Mouse (Mus musculus) megakaryocyte, embryonic 14.5 days (primary cell): ENCODE results near the gene Hlf. TPM values are rescaled to one million over a fixed set of nuclear protein-coding genes. Genes with fewer than 3 reads are reported as not detected.

Experiments
- H3K27me3 ChIP-seq: replicated peaks from 2 replicates; pipeline ENCODE3; 2012; ENCODE audit warnings: inconsistent platforms
- H3K36me3 ChIP-seq: replicated peaks from 2 replicates; pipeline ENCODE3; 2012; ENCODE audit warnings: low read length, inconsistent platforms, mixed read lengths
- H3K4me1 ChIP-seq: 2 replicates; pipeline ENCODE4 v1.6.1; 2012; ENCODE audit warnings: inconsistent platforms
- H3K4me3 ChIP-seq: replicated peaks from 2 replicates; pipeline ENCODE3; 2012; ENCODE audit warnings: moderate library complexity, mild to moderate bottlenecking, inconsistent platforms
- H3K9me3 ChIP-seq: 2 replicates; pipeline ENCODE4 v1.6.1; 2012; ENCODE audit warnings: inconsistent platforms
- FLI1 ChIP-seq: IDR thresholded peaks from 2 replicates; pipeline ENCODE4 v1.6.1; 2012; ENCODE audit warnings: low read length, inconsistent platforms, mixed read lengths
- GATA1 ChIP-seq: IDR thresholded peaks from 3 replicates; pipeline ENCODE4 v1.6.1; 2012; ENCODE audit warnings: mixed read lengths, low read length, inconsistent platforms, borderline replicate concordance
- polyA plus RNA-seq: library from polyadenylated mRNA; stranded (reverse); fragments of >175 nt; gene quantifications from 2 replicates; pipeline ENCODE4 v1.2.3, GENCODE M21; 2012; ENCODE audit warnings: low replicate concordance; ENCODE audit not compliant: insufficient read depth

Hlf gene
- polyA plus RNA-seq = 0.98 TPM in 1 of 2 replicates, not detected in the other

GRCm38 (mm10) chr11:90390817-90391173 lies at the start of gene Hlf:
Gene Hlf (minus strand): TSS chr11:90390895.
- peaks cover 82% of the 10 kb centered on the region for H3K27me3 ChIP-seq
- peak within 1 kb of the TSS; percentile 89 for H3K4me3 ChIP-seq
- H3K36me3 ChIP-seq = no peaks in the 10 kb centered on the region
- TF ChIP-seq GATA1 (no peak), FLI1 (no peak)
- no peaks in the 10 kb centered on the region for H3K9me3 ChIP-seq
- H3K4me1 ChIP-seq = peaks cover 38% of the 10 kb centered on the region

- Histone ChIP-seq H3K36me3 (no peaks in the 10 kb centered on the region), H3K9me3 (peaks cover 6% of the 10 kb centered on the region), H3K4me3 (no peak overlapping the region), H3K4me1 (no peaks in the 10 kb centered on the region), H3K27me3 (peaks cover 3% of the 10 kb centered on the region)
- TF ChIP-seq FLI1 (no peak), GATA1 (no peak)
These were observed 48.1 kb upstream of the Hlf start for GRCm38 (mm10) chr11:90438768-90439167.

DNA sequence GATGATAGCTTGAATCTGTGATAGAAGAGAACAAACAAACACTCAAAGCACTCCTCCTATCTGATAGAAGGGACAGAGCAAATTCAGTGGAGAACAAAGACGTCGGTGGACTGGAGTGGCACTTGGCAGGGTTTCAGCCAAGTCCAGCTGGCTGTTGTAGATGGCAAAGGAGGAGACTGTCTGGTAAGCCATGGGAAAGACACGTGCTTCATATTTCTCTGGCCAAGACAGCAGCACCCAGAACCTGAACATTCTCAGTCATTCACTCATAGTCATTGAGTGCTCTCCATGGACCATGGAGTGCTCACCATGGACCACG lies 34.5 kb upstream of the Hlf start:
- H3K4me1 ChIP-seq = no peaks in the 10 kb centered on the region
- no peak for TF ChIP-seq FLI1
- no peak for TF ChIP-seq GATA1
- H3K9me3 ChIP-seq = peaks cover 12% of the 10 kb centered on the region
- H3K4me3 ChIP-seq = no peak overlapping the region
- H3K27me3 ChIP-seq = peaks cover 13% of the 10 kb centered on the region
- H3K36me3 ChIP-seq = no peaks in the 10 kb centered on the region

- peaks cover 2% of the 10 kb centered on the region for H3K4me1 ChIP-seq
- no peaks in the 10 kb centered on the region for H3K36me3 ChIP-seq
- peak overlapping the region; percentile 28 for H3K4me3 ChIP-seq
- H3K27me3 ChIP-seq = peaks cover 17% of the 10 kb centered on the region
- no peak for TF ChIP-seq GATA1
- no peak for TF ChIP-seq FLI1
- H3K9me3 ChIP-seq = peaks cover 12% of the 10 kb centered on the region
These were observed 33.9 kb upstream of the Hlf start for GRCm38 (mm10) chr11:90424334-90425206.

DNA sequence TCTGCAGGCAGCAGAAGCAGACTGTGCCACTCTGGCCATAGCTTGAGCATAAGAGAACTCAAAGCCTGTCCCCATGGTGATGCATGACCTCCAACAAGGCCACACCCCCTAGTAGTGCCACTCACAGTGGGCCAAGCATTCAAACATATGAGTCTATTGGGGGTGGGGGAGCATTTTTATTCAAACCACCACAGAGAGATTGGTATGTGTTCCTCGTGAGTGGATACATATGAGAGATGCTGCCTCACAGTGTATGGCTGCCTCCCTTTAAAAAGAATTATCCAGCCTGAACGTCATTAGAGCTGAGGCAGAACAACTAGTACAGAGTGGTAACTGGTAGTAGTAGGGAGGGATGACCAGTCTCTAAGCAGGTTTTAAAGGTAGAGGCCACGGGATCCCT lies 33.2 kb upstream of the Hlf start:
- no peaks in the 10 kb centered on the region for H3K36me3 ChIP-seq
- peaks cover 8% of the 10 kb centered on the region for H3K4me1 ChIP-seq
- H3K9me3 ChIP-seq = peaks cover 12% of the 10 kb centered on the region
- H3K4me3 ChIP-seq = no peak overlapping the region
- peaks cover 23% of the 10 kb centered on the region for H3K27me3 ChIP-seq
- no peak for TF ChIP-seq GATA1

DNA sequence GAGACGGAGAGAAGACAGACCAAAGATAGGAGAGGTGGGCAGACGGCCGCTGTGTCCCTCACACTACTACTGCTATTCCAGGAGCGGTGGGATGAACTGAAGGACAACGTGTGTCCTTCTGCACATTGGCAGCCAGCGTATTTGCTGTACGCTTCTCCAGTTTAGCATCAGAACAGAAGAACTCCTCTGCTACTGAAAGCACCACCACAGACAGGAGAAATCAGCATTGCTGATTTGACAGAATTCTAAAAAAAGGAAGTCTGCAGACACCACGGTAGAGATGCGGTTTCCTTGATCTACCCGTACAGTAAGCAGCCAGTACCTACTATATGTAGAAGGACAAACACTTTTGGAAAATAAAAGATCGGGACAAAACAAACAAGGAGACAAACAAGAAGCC lies 29.0 kb upstream of the Hlf start:
- Histone ChIP-seq H3K27me3 (peaks cover 49% of the 10 kb centered on the region), H3K36me3 (no peaks in the 10 kb centered on the region), H3K9me3 (0 out of 2 replicates have a peak, but pooled peaks cover 5% of the 10 kb centered on the region), H3K4me1 (peaks cover 20% of the 10 kb centered on the region), H3K4me3 (peak overlapping the region; percentile 19)
- no peak for TF ChIP-seq GATA1
- no peak for TF ChIP-seq FLI1

DNA sequence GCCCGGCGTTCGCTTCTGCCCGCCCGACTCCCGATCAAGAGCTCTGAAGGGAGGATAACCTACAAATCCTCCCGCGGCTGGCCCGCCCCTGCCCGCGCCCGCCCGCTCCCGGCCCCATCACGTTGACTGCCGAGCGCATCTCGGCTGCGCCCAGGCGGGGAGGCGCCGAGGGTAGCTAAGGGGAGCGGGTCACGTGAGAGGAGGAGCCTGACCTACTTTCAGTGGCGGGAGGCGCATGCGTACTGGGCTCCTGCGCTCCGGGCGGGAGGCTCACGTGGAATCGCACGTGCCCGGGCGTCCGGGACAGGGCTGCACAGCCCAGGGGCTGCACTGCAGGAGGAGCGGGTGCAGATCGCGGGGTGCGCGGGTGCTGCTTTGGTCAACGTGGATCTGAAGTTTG lies 27.2 kb upstream of the Hlf start:
- H3K4me1 ChIP-seq = peaks cover 20% of the 10 kb centered on the region
- H3K9me3 ChIP-seq = 0 out of 2 replicates have a peak, but pooled peaks cover 5% of the 10 kb centered on the region
- H3K4me3 ChIP-seq = peak overlapping the region; percentile 89
- peaks cover 48% of the 10 kb centered on the region for H3K27me3 ChIP-seq
- TF ChIP-seq GATA1 (no peak), FLI1 (no peak)
- no peaks in the 10 kb centered on the region for H3K36me3 ChIP-seq

- Histone ChIP-seq H3K27me3 (peaks cover 47% of the 10 kb centered on the region), H3K4me1 (peaks cover 20% of the 10 kb centered on the region), H3K9me3 (0 out of 2 replicates have a peak, but pooled peaks cover 5% of the 10 kb centered on the region), H3K36me3 (no peaks in the 10 kb centered on the region), H3K4me3 (no peak overlapping the region)
- TF ChIP-seq FLI1 = no peak
These were observed 26.3 kb upstream of the Hlf start for GRCm38 (mm10) chr11:90417011-90417410.

- Histone ChIP-seq H3K9me3 (no peaks in the 10 kb centered on the region), H3K4me3 (no peak overlapping the region), H3K4me1 (no peaks in the 10 kb centered on the region), H3K27me3 (peaks cover 26% of the 10 kb centered on the region), H3K36me3 (no peaks in the 10 kb centered on the region)
- TF ChIP-seq FLI1 (no peak), GATA1 (no peak)
These were observed 8.2 kb upstream of the Hlf start for GRCm38 (mm10) chr11:90398850-90399249.

- H3K9me3 ChIP-seq = no peaks in the 10 kb centered on the region
- no peaks in the 10 kb centered on the region for H3K36me3 ChIP-seq
- H3K27me3 ChIP-seq = peaks cover 77% of the 10 kb centered on the region
- peaks cover 38% of the 10 kb centered on the region for H3K4me1 ChIP-seq
- TF ChIP-seq FLI1 (no peak), GATA1 (no peak)
- no peak overlapping the region for H3K4me3 ChIP-seq
These were observed 833 bp upstream of the Hlf start for GRCm38 (mm10) chr11:90391271-90392185.
